Comparison of ENCODE assay signal across 22 mouse cellular contexts in the genomic region with DNA sequence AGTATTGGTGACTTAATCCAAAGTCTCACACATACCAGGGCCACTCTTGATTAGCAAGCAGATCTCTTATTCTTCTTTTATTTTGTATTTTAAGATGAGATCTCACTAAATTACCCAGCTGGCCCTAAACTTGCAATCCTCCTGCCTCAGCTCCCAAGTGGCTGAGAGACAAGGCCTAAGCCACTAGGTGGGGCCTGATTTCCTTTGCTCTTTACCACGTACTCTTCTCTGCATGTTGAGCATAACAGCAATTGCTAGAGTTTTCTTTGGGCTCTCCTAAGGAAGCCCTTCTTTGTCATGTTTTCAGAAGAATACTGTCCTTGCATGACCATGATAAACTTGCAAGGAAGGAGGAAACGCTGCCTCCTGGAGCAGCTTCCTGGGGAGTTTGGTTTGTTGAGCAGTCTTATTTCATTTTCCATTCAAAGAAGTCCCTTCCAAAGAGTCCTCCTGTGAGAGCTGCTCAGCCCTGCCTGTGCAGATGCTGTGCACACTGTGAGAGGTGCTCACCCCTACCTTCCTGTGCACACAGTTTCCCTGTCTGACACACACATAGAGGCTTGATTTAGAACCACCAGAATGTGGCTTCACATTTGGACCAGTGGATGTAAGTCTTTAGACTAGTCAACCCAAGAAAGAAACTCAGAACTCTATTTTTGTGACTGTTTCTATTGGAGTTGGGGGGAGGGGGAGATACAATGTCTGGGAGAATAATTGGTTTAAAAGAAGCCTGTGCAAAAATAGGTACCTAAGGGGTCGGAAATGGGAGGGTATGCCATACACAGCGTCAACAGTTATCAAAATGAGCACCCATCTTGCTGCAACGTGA. TPM values are rescaled to one million over a fixed set of nuclear protein-coding genes. Genes with fewer than 3 reads are reported as not detected.
DNase-seq lines count a peak whose midpoint lies in the region; ATAC-seq and TF ChIP-seq lines count a peak whose summit lies in the region.
"Had no signal": no experiment of that assay in that cellular context is flagged by ENCODE, and none has a peak within 500 bp of the region (broad histone marks: within the 10 kb centered on the region; RNA-seq: fewer than 3 reads in every experiment).

No protein-coding gene starts in this region.

- no peak overlapping the region for H3K4me2 ChIP-seq in liver, embryonic 13.5 days
- H3K4me2 ChIP-seq: intestine, embryonic 15.5 days; liver, embryonic 15.5 days; midbrain, embryonic 12.5 days had no signal

- no peaks in the 10 kb centered on the region for H3K27me3 ChIP-seq in heart, adult 2 months (ENCODE audit: control insufficient read depth, insufficient read depth, low read length)
- H3K27me3 ChIP-seq in spleen, adult 2 months (ENCODE audit: control insufficient read depth, insufficient read depth, low read length) = no peaks in the 10 kb centered on the region; the same call in 1 of the 2 replicates
- no peaks in the 10 kb centered on the region for H3K27me3 ChIP-seq in liver, embryonic 13.5 days
- H3K27me3 ChIP-seq: intestine, embryonic 15.5 days; liver, embryonic 15.5 days; midbrain, embryonic 12.5 days had no signal

- H3K4me1 ChIP-seq in heart, adult 2 months (ENCODE audit: control insufficient read depth, insufficient read depth, low read length) = no peaks in the 10 kb centered on the region
- H3K4me1 ChIP-seq in spleen, adult 2 months (ENCODE audit: control insufficient read depth, insufficient read depth, insufficient read length) = peaks cover 34% of the 10 kb centered on the region
- H3K4me1 ChIP-seq in liver, embryonic 13.5 days (replicated peaks) = peaks cover 95% of the 10 kb centered on the region
- H3K4me1 ChIP-seq: intestine, embryonic 15.5 days; midbrain, embryonic 12.5 days had no signal

- no peak overlapping the region for H3K4me3 ChIP-seq in heart, adult 2 months
- H3K4me3 ChIP-seq in spleen, adult 2 months (ENCODE audit: extremely low read depth, insufficient read depth, insufficient read length) = no peak overlapping the region
- no peak overlapping the region for H3K4me3 ChIP-seq in liver, embryonic 13.5 days (replicated peaks)
- H3K4me3 ChIP-seq: erythroblast, embryonic 14.5 days; heart, embryonic 10.5 days; hindbrain, embryonic 10.5 days; intestine, embryonic 15.5 days; liver, embryonic 15.5 days; midbrain, embryonic 12.5 days; myocyte had no signal

- no peak overlapping the region for H3K9ac ChIP-seq in heart, adult 2 months (ENCODE audit: low read depth, low read length)
- no peak overlapping the region for H3K9ac ChIP-seq in liver, embryonic 13.5 days
- H3K9ac ChIP-seq: forebrain, postnatal 0 days; intestine, embryonic 15.5 days; liver, embryonic 15.5 days; midbrain, embryonic 12.5 days had no signal

- no peaks in the 10 kb centered on the region for H3K79me2 ChIP-seq in heart, adult 2 months (replicated peaks; ENCODE audit: control insufficient read depth, insufficient read depth, low read length)

- TF ChIP-seq CTCF in heart, adult 2 months (IDR thresholded peaks at IDR 0.05) = peak; percentile 16; the same call in 1 of the 2 replicates
- TF ChIP-seq CTCF in spleen, adult 2 months (IDR thresholded peaks at IDR 0.05; ENCODE audit: extremely low read depth, insufficient read depth, insufficient read length, insufficient replicate concordance) = no peak

- WGBS in heart, adult 2 months = 57% methylated on average over 5 of the region's 5 CpGs
- WGBS in spleen, adult 2 months = 44% methylated on average over 5 of the region's 5 CpGs
- WGBS in liver, embryonic 13.5 days (ENCODE audit: insufficient replicate concordance) = 42% methylated on average over 5 of the region's 5 CpGs

- no peak for TF ChIP-seq POLR2A in heart, adult 2 months (IDR thresholded peaks at IDR 0.05; ENCODE audit: insufficient read depth, low read depth, low read length)
- no peak for TF ChIP-seq POLR2A in spleen, adult 2 months (IDR thresholded peaks at IDR 0.05; ENCODE audit: low read depth, low read length)

- H3K9me3 ChIP-seq in liver, embryonic 13.5 days (replicated peaks) = no peaks in the 10 kb centered on the region
- H3K9me3 ChIP-seq: G1E; heart, embryonic 10.5 days; hindbrain, embryonic 10.5 days; intestine, embryonic 15.5 days; liver, embryonic 15.5 days; midbrain, embryonic 12.5 days had no signal

- H3K36me3 ChIP-seq in heart, adult 2 months (ENCODE audit: control insufficient read depth, insufficient read depth, low read length) = no peaks in the 10 kb centered on the region
- peaks cover 7% of the 10 kb centered on the region for H3K36me3 ChIP-seq in spleen, adult 2 months (ENCODE audit: control insufficient read depth, insufficient read depth, low read length)
- H3K36me3 ChIP-seq in liver, embryonic 13.5 days = peaks cover 8% of the 10 kb centered on the region; the same call in 1 of the 2 replicates
- H3K36me3 ChIP-seq: heart, embryonic 10.5 days; hindbrain, embryonic 10.5 days; intestine, embryonic 15.5 days; midbrain, embryonic 12.5 days had no signal

- no peak for ATAC-seq in liver, embryonic 13.5 days (ENCODE audit: low read depth)
- ATAC-seq: forebrain, postnatal 0 days; intestine, embryonic 15.5 days had no signal

- H3K27ac ChIP-seq in heart, adult 2 months = no peak overlapping the region
- H3K27ac ChIP-seq in spleen, adult 2 months (ENCODE audit: insufficient read depth, low read length) = 0 out of 2 replicates have a peak overlapping the region, but pooled peaks have one; percentile 12
- 0 out of 2 replicates have a peak overlapping the region, but pooled peaks have one; percentile 3 for H3K27ac ChIP-seq in liver, embryonic 13.5 days
- H3K27ac ChIP-seq: heart, embryonic 10.5 days; hindbrain, embryonic 10.5 days; intestine, embryonic 15.5 days; liver, embryonic 15.5 days; midbrain, embryonic 12.5 days had no signal

- intact Hi-C loops in heart, adult 2 months (cut with DNase I) = no loop called here

- no peak for DNase-seq in heart, adult 2 months
- DNase-seq in heart, postnatal 4 days = no peak
- DNase-seq in spleen, adult 2 months (ENCODE audit: low read depth in 1 of 2, low spot score in 2 of 2) = no peak
- no peak for DNase-seq in spleen, postnatal 36 days (ENCODE audit: low spot score in 2 of 2)
- no peak for DNase-seq in liver, embryonic 13.5 days
- DNase-seq in thymus, postnatal 4 days = peak; percentile 47
- no peak for DNase-seq in right cerebral cortex, adult 2 months (ENCODE audit: low spot score in 2 of 2)
- DNase-seq in urinary bladder, adult 18-20 months (ENCODE audit: low spot score in 2 of 2) = no peak
- DNase-seq: adrenal gland, postnatal 25 days; cerebellum, postnatal 10 days; forebrain, postnatal 0 days; gastrocnemius, postnatal 10 days; kidney, postnatal 4 days; right cerebral cortex, adult 18-20 months had no signal

- TF ChIP-seq EP300 in heart, adult 2 months (IDR thresholded peaks at IDR 0.05; ENCODE audit: insufficient read depth, low read depth, low read length) = no peak

RNA-seq across cellular contexts. Expression of a gene that starts 11.4 kb away (rescaled TPM):
- 1 to 10 TPM; 1.8 to 2.1 TPM for total RNA-seq in heart, adult 2 months (2021)
- polyA plus RNA-seq in heart, adult 2 months (2012; rRNA removed) = 0.97 and 2.4 TPM in 2 replicates
- 1 to 10 TPM; 1.8 to 1.9 TPM for total RNA-seq in heart, postnatal 4 days (2021)
- polyA plus RNA-seq in spleen, adult 2 months (2012; rRNA removed) = 26.7 and 36.4 TPM in 2 replicates
- polyA plus RNA-seq in liver, embryonic 13.5 days (2015; fragmentation: Nextera tagmentation; extraction: Ambion mirVana) = 5.9 and 6.9 TPM in 2 replicates
